Mouse (Mus musculus) NIH3T3 (cell line): ENCODE data around the gene Cpsf3.

Experiments used
- DNase-seq: peaks from one replicate; pipeline ENCODE4 v3.0.0-alpha.2; 2012; ENCODE audit warnings: low read depth

Cpsf3 gene

GRCm38 (mm10) chr12:21333766-21334165 is 48.6 kb downstream of the Cpsf3 start:
- DNase-seq = no peak

GRCm38 (mm10) chr12:21335869-21336268 is 50.7 kb downstream of the Cpsf3 start:
- no peak for DNase-seq

- DNase-seq = no peak
Measured at GRCm38 (mm10) chr12:21337171-21337570, 52.0 kb downstream of the Cpsf3 start.

- no peak for DNase-seq
Measured at GRCm38 (mm10) chr12:21340674-21341073, 55.5 kb downstream of the Cpsf3 start.

- DNase-seq = no peak
Measured at GRCm38 (mm10) chr12:21346972-21347371, 61.8 kb downstream of the Cpsf3 start.

GRCm38 (mm10) chr12:21350113-21350876 is 65.1 kb downstream of the Cpsf3 start:
- no peak for DNase-seq

- DNase-seq = no peak
Measured at GRCm38 (mm10) chr12:21353681-21354080, 68.5 kb downstream of the Cpsf3 start.

GRCm38 (mm10) chr12:21362686-21363085 is 77.5 kb downstream of the Cpsf3 start:
- DNase-seq = no peak

GRCm38 (mm10) chr12:21363195-21363594 is 78.0 kb downstream of the Cpsf3 start:
- DNase-seq = no peak
